Mouse (Mus musculus): Measurements from ENCODE around the gene Napa.

DNA sequence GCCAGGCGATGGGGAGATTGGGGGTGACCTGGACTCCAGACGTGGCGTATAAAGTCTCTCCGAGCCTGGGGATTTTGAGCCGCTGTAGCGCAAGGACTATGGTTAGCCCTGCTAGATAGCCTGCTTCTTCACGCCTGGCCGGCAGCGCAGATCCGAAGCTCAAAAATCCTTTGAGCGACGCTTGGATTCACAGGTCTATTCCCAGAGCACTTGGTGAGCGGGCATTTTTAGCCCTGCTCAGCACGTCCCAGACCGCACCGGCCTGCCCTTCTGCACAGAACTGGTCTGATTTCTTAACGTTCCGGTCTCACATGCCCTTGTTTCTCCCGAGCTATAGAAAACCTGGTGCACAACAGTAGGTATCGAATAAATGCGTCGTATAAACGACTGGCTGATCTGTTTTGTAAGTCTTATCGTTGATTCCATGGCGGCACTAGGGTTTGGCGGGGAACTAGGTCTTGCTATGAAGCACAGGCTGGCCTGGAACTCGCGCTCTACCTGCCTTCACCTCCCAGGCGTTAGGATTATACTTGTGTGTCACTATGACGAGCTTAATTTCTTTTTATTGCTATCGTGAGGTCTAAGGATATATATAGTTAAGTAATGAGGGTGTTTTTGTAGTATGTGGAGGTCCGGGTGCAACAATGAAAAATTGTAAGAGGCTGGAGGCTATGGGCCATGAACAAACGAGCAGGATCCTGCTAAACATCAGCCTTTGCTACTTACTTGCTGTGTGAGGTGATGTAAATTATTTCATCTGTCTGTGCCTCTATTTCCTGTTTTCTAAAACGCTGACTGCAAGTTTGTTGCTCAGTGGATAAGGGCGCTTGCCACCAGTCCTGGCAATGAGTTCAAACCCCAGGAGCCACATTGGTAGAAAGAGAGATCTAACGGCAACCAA, 49.3 kb upstream of the Napa start:
- TF ChIP-seq CTCF (IDR thresholded peaks at IDR 0.05; ENCODE audit: control insufficient read depth, insufficient read depth, insufficient read length) (no peak), MAX (IDR thresholded peaks at IDR 0.05) (no peak), MYOD1 (IDR thresholded peaks at IDR 0.05; ENCODE audit: control insufficient read depth, insufficient read length, low read depth) (no peak), USF1 (IDR thresholded peaks at IDR 0.05; ENCODE audit: low read depth) (no peak), CEBPB (IDR thresholded peaks at IDR 0.05; ENCODE audit: low read depth) (no peak), MYOG (IDR thresholded peaks at IDR 0.05; ENCODE audit: control insufficient read depth, extremely low read depth, insufficient read length) (no peak), FOSL1 (IDR thresholded peaks at IDR 0.05; ENCODE audit: insufficient read depth, low read length, poor library complexity, severe bottlenecking) (no peak)

All from C2C12 (cell line).